Mouse (Mus musculus): ENCODE measurements around the gene Slc22a14. TPM values are rescaled to one million over a fixed set of nuclear protein-coding genes. Genes with fewer than 3 reads are reported as not detected.
"Not testable (repeated sequence)": the region's sequence is repeated elsewhere in the genome, so short reads cannot be mapped to it uniquely, and the experiment has no call there.

Gene Slc22a14
- polyA plus RNA-seq, 1 experiment, result not detected

DNA sequence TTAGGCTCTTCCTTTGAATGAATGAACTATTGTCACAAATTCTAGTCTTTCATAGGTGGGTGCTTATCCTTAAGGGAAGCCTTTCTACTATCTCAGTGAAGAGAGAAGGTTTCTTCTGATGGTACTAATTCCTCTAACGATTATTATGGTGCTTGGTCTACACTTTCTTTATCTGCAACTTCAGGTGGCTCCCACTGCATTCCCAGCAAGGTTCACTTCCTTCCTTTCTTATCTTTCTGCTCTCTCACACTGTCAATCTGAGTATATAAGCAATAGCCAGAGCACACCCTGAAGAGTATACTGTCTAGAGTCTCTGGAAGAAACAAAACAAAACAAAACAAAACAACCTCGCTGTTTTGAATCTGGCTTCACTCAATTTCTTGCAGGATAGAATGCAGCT lies 145.7 kb downstream of the Slc22a14 start:
- Histone ChIP-seq H3K27ac (ENCODE audit: insufficient read depth, low read depth, low read length) (0 out of 2 replicates have a peak overlapping the region, but pooled peaks have one; percentile 34), H3K4me1 (ENCODE audit: control insufficient read depth, insufficient read depth, low read length) (peaks cover 8% of the 10 kb centered on the region), H3K4me3 (ENCODE audit: insufficient read depth, low read length) (no peak overlapping the region)
- TF ChIP-seq CTCF (IDR thresholded peaks at IDR 0.05; ENCODE audit: low read depth, low read length) (no peak), POLR2A (IDR thresholded peaks at IDR 0.05; ENCODE audit: borderline replicate concordance, low read depth, low read length) (no peak)

DNA sequence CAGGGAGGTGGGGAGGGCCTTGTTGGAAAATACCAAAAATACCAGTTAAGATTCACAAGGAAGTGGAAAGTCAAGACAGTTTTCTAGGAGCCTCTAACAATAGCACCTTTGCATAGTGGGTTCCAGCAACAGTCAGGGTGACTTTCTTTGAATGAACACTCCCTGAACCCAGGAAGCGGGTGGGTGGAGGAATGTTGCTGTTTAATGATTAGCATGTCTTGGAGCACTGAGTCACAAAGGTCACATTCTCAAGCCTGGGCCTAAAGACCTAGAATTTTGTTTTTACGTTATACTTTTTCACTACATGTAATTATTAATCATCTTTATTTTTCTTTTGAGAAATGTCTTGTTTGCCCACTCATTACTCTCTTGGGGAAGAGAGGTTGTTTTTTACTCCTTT lies 150.0 kb downstream of the Slc22a14 start:
- not testable (repeated sequence) for H3K27ac ChIP-seq (ENCODE audit: insufficient read depth, low read depth, low read length); H3K4me1 ChIP-seq (ENCODE audit: control insufficient read depth, insufficient read depth, low read length); H3K4me3 ChIP-seq (ENCODE audit: insufficient read depth, low read length)

DNA sequence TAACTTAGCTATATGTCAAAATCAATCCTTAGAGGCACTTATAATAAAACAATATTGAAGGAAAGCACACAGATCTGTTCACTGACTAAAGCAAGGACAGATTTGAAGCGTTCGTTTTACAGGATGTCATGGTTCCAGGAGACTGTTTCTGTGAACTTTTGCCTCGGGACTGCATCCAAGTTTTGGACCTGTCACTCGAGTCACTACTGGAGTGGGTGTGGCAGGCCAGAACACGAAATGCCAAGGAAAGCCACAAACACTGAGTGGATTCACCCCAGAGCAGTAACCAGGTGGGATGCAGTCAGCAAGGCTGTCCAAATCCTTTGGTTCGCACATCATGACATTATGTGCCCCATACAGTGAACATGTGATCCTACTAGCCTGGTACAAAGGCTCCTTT lies 150.8 kb downstream of the Slc22a14 start:
- no peak for TF ChIP-seq POLR2A (IDR thresholded peaks at IDR 0.05; ENCODE audit: borderline replicate concordance, low read depth, low read length)
- no peak for TF ChIP-seq CTCF (IDR thresholded peaks at IDR 0.05; ENCODE audit: low read depth, low read length)
- H3K4me3 ChIP-seq (ENCODE audit: insufficient read depth, low read length), result no peak overlapping the region
- H3K4me1 ChIP-seq (ENCODE audit: control insufficient read depth, insufficient read depth, low read length), result no peaks in the 10 kb centered on the region; the same call in 1 of the 2 replicates
- H3K27ac ChIP-seq (ENCODE audit: insufficient read depth, low read depth, low read length), result no peak overlapping the region

GRCm38 (mm10) chr9:119212996-119213395 lies 152.4 kb downstream of the Slc22a14 start:
- H3K27ac ChIP-seq (ENCODE audit: insufficient read depth, low read depth, low read length), result no peak overlapping the region
- no peak overlapping the region for H3K4me3 ChIP-seq (ENCODE audit: insufficient read depth, low read length)
- H3K4me1 ChIP-seq (ENCODE audit: control insufficient read depth, insufficient read depth, low read length), result no peaks in the 10 kb centered on the region
- TF ChIP-seq POLR2A (IDR thresholded peaks at IDR 0.05; ENCODE audit: borderline replicate concordance, low read depth, low read length), result no peak

GRCm38 (mm10) chr9:119208998-119209397 lies 156.4 kb downstream of the Slc22a14 start, which contains the start of gene Slc22a13:
TSS of gene Slc22a13 (minus strand) at chr9:119209098.
- Histone ChIP-seq H3K4me1 (ENCODE audit: control insufficient read depth, insufficient read depth, low read length) (no peaks in the 10 kb centered on the region), H3K27ac (ENCODE audit: insufficient read depth, low read depth, low read length) (no peak within 1 kb of the TSS), H3K4me3 (ENCODE audit: insufficient read depth, low read length) (no peak within 1 kb of the TSS)
- TF ChIP-seq POLR2A (IDR thresholded peaks at IDR 0.05; ENCODE audit: borderline replicate concordance, low read depth, low read length), result no peak
- TF ChIP-seq CTCF (IDR thresholded peaks at IDR 0.05; ENCODE audit: low read depth, low read length), result no peak

DNA sequence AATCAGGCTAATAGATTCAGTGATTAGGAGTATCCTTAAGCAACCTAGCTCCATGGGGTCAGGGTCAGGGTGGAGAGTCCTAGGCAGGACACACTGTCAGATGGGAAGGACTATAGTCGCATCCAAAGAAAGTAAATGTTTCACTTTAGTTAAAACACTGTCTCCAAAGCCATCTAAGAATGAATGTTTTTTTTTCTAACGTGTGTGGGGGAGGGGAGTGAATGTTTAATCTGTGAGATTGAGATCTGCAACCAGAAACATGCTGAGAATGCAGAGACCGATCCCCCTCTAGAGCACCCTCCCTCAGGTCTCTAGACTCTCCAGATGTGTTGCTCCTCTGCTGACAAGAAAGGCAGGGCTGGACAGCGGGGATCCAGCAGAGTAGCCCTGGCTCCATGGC lies 158.2 kb downstream of the Slc22a14 start:
- no peaks in the 10 kb centered on the region for H3K4me1 ChIP-seq (ENCODE audit: control insufficient read depth, insufficient read depth, low read length)
- no peak overlapping the region for H3K4me3 ChIP-seq (ENCODE audit: insufficient read depth, low read length)
- no peak overlapping the region for H3K27ac ChIP-seq (ENCODE audit: insufficient read depth, low read depth, low read length)
- TF ChIP-seq CTCF (IDR thresholded peaks at IDR 0.05; ENCODE audit: low read depth, low read length) (no peak), POLR2A (IDR thresholded peaks at IDR 0.05; ENCODE audit: borderline replicate concordance, low read depth, low read length) (no peak)

- no peak overlapping the region for H3K4me3 ChIP-seq (ENCODE audit: insufficient read depth, low read length)
- no peak overlapping the region for H3K27ac ChIP-seq (ENCODE audit: insufficient read depth, low read depth, low read length)
- no peaks in the 10 kb centered on the region for H3K4me1 ChIP-seq (ENCODE audit: control insufficient read depth, insufficient read depth, low read length)
- no peak for TF ChIP-seq POLR2A (IDR thresholded peaks at IDR 0.05; ENCODE audit: borderline replicate concordance, low read depth, low read length)
- TF ChIP-seq CTCF (IDR thresholded peaks at IDR 0.05; ENCODE audit: low read depth, low read length), result no peak
Measured at GRCm38 (mm10) chr9:119206666-119207065, 158.7 kb downstream of the Slc22a14 start.

- no peak overlapping the region for H3K27ac ChIP-seq (ENCODE audit: insufficient read depth, low read depth, low read length)
- TF ChIP-seq CTCF (IDR thresholded peaks at IDR 0.05; ENCODE audit: low read depth, low read length) (no peak), POLR2A (IDR thresholded peaks at IDR 0.05; ENCODE audit: borderline replicate concordance, low read depth, low read length) (no peak)
- H3K4me3 ChIP-seq (ENCODE audit: insufficient read depth, low read length), result no peak overlapping the region
- H3K4me1 ChIP-seq (ENCODE audit: control insufficient read depth, insufficient read depth, low read length), result no peaks in the 10 kb centered on the region
Measured at GRCm38 (mm10) chr9:119205756-119206155, 159.6 kb downstream of the Slc22a14 start.

- H3K4me3 ChIP-seq (ENCODE audit: insufficient read depth, low read length), result no peak overlapping the region
- TF ChIP-seq POLR2A (IDR thresholded peaks at IDR 0.05; ENCODE audit: borderline replicate concordance, low read depth, low read length) (no peak), CTCF (IDR thresholded peaks at IDR 0.05; ENCODE audit: low read depth, low read length) (no peak)
- H3K27ac ChIP-seq (ENCODE audit: insufficient read depth, low read depth, low read length), result no peak overlapping the region
- no peaks in the 10 kb centered on the region for H3K4me1 ChIP-seq (ENCODE audit: control insufficient read depth, insufficient read depth, low read length)
Measured at GRCm38 (mm10) chr9:119203617-119204016, 161.7 kb downstream of the Slc22a14 start.

- TF ChIP-seq POLR2A (IDR thresholded peaks at IDR 0.05; ENCODE audit: borderline replicate concordance, low read depth, low read length), result no peak
- no peak for TF ChIP-seq CTCF (IDR thresholded peaks at IDR 0.05; ENCODE audit: low read depth, low read length)
- no peaks in the 10 kb centered on the region for H3K4me1 ChIP-seq (ENCODE audit: control insufficient read depth, insufficient read depth, low read length)
- H3K27ac ChIP-seq (ENCODE audit: insufficient read depth, low read depth, low read length), result no peak overlapping the region
- no peak overlapping the region for H3K4me3 ChIP-seq (ENCODE audit: insufficient read depth, low read length)
Measured at GRCm38 (mm10) chr9:119201653-119202052, 163.7 kb downstream of the Slc22a14 start.

Measured in bone marrow macrophage, adult 2 months (primary cell).